Mouse (Mus musculus) left cerebral cortex, adult 11 months (tissue): ENCODE measurements around the gene Cdh23.

Experiments used
- DNase-seq: peaks from one replicate; pipeline ENCODE4 v3.0.0; 2022; ENCODE audit warnings: low spot score

The Cdh23 gene

GRCm38 (mm10) chr10:60398051-60398814, 298.1 kb downstream of the Cdh23 start:
- no peak for DNase-seq

- DNase-seq: no peak
Measured at GRCm38 (mm10) chr10:60395605-60396004, 300.7 kb downstream of the Cdh23 start.

GRCm38 (mm10) chr10:60394936-60395335, 301.4 kb downstream of the Cdh23 start:
- no peak for DNase-seq

GRCm38 (mm10) chr10:60391661-60392060, 304.6 kb downstream of the Cdh23 start:
- DNase-seq: no peak

GRCm38 (mm10) chr10:60390904-60391420, 305.3 kb downstream of the Cdh23 start:
- no peak for DNase-seq

GRCm38 (mm10) chr10:60390177-60390903, 305.9 kb downstream of the Cdh23 start:
- no peak for DNase-seq

GRCm38 (mm10) chr10:60389447-60389865, 306.8 kb downstream of the Cdh23 start:
- no peak for DNase-seq

- no peak for DNase-seq
Measured at GRCm38 (mm10) chr10:60388332-60388731, 308.0 kb downstream of the Cdh23 start.

GRCm38 (mm10) chr10:60381142-60381925, 315.0 kb downstream of the Cdh23 start:
- DNase-seq: no peak

GRCm38 (mm10) chr10:60380229-60380628, 316.1 kb downstream of the Cdh23 start:
- DNase-seq: no peak

GRCm38 (mm10) chr10:60379419-60379957, 316.8 kb downstream of the Cdh23 start:
- DNase-seq: no peak

- no peak for DNase-seq
Measured at GRCm38 (mm10) chr10:60376704-60377103, 319.6 kb downstream of the Cdh23 start.

- no peak for DNase-seq
Measured at GRCm38 (mm10) chr10:60373937-60374578, 322.2 kb downstream of the Cdh23 start.

- DNase-seq: no peak
Measured at GRCm38 (mm10) chr10:60373543-60373936, 322.8 kb downstream of the Cdh23 start.

GRCm38 (mm10) chr10:60371596-60372386, 324.5 kb downstream of the Cdh23 start:
- DNase-seq: no peak

GRCm38 (mm10) chr10:60370601-60371061, 325.7 kb downstream of the Cdh23 start:
- no peak for DNase-seq

GRCm38 (mm10) chr10:60370098-60370497, 326.2 kb downstream of the Cdh23 start:
- no peak for DNase-seq

- DNase-seq: no peak
Measured at GRCm38 (mm10) chr10:60369405-60369804, 326.9 kb downstream of the Cdh23 start.

GRCm38 (mm10) chr10:60367904-60368303, 328.4 kb downstream of the Cdh23 start:
- no peak for DNase-seq

GRCm38 (mm10) chr10:60367145-60367544, 329.1 kb downstream of the Cdh23 start:
- DNase-seq: no peak

- DNase-seq: no peak
Measured at GRCm38 (mm10) chr10:60363426-60363825, 332.9 kb downstream of the Cdh23 start.
